Mouse (Mus musculus) lung, postnatal 10 days (tissue): ENCODE results near the gene Mrpl36.

Experiments
- DNase-seq: peaks from one replicate; pipeline ENCODE4 v3.0.0; 2021

The Mrpl36 gene

DNA sequence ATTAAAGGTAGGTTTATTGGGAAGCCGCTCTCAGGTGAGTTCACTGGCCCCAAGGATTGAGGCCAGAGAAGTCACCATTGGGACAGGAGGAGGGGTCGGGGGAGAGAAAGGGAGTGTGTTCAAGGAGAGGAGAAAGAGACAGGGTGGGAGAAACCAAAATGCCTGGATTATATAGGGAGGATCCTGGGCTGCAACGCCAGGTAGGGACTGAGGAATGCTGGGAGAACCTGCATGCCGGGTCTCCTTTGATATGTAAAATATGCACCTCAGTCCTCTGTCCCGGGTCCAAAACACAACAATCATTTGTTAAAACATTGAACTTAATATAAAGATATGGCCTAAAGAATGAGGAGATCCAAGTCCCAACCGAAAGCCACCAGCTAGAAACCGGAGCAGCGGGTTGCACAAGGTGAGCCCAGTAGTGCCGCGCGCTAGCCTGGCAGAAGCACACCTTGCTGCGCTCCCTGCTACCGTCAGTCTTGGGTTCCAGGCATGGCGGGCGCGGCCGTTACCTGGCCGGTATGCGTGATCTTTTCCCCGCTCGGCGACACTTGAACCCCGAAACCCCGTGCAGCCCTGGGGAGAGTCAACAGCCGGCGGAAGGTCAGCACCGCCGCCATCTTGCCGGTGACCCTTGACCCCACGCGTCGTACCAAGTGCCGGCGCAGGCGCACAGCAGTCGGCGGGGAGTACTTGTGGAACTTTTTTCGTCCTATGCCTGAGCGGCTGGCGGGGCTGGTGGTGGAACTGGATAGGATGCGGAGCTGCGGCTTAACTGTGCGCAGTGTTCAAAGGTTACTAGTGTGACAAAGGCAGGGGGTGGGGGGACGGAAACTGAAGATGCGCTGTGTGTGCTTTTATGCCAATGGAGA is at the start of gene Mrpl36, which contains the start of gene Ndufs6:
Gene Mrpl36, plus strand, starts transcription at position 687 of the 872 bp plus-strand sequence.
Gene Ndufs6, minus strand, starts transcription at position 716 of the 872 bp plus-strand sequence.
- peak; percentile 95 for DNase-seq

DNA sequence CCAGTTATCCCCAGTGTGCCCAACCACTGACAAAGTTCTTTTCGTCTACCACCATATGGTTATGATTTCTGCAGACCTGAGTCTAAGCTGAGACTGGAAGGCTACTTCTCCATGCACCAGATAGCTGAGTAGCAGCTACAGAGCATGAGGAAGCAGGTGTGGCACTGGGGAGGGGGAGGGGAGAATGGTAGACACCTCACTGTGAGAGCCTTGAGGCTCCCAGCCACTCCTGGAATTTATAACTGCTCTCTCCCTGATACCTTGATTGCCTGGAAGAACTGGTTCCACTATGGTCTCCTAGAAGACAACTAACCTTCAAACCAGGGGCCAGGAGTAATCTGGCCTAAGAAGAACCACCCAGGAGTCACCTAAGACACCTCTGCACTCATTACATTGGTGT is 49.1 kb upstream of the Mrpl36 start:
- DNase-seq, result no peak

DNA sequence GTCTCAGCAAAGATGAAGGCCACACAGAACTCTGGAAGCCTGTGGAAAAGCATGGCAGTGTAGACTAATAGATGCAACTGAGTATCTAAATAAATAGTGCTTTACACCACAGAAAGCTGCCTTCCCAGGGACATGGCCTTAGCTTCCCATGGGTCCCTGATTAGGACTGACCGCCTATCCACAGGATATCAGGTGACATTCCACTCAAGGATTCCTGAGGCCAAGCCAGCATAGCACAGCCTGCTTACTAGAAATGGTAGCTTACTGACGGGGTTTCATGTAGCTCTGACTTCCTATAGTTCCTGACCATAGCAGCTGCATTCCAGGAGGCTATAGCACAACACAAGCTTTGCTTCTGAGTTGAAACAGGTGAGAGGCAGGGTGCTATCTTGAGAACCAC is 45.9 kb upstream of the Mrpl36 start:
- DNase-seq, result no peak

DNA sequence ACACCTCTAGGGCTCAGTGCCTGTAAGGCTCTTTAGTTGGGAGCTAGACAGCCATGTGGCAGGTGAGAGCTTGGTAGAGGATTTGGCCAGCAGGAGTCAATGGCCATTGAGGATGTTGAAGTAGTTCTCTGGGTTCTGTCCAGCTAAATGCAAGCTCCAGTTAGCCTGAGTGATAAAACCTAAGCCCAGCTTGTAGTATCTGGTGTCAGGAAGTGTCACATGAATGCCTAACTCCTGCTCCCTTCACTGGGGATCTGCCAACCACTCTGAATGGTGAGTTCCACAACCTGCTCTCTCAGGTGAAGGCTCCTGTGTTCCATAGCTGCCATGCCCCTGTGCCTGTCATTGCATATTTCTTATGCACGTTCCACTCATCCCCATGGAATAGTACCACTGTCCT is 44.8 kb upstream of the Mrpl36 start:
- DNase-seq, result no peak

DNA sequence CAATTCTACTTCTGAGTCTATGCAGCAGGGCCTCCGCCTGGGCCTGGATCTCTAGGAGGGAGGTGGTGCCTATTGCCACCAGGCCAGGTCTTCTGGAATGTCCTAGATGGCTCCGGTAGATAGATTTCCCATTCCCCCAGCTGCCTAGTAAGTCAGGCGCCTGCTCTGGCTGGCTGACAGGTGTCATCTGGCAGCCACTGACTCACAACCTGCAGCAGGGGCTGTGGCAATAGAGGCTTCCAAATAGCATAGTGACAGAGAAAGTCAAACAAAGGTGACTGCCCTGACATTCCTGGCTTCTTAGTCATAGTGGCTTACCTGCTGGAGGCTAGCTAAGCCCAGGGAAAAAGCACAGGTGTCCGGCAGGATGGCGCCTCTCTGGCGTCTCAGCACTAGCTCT is 38.1 kb upstream of the Mrpl36 start:
- DNase-seq, result no peak

DNA sequence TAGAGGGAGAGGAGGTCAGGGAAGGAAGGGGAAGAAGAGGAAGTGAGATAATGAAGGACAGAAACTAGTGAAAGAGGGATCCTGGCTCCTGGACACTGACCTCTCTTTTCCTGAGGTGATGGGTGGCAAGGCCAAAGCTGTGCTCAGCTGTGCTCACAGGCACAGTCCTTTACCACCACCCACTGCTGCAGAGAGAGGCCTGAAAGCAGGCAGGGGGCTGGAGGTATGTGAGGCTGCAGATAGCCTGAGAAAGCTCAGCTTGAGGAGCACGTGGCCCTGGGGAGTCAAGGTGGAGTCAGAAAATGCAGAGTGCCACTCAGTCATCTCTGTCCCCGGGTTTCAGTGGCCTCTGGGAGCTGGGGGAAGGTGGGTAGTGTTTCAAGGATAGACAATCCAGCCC is 37.2 kb upstream of the Mrpl36 start:
- no peak for DNase-seq

DNA sequence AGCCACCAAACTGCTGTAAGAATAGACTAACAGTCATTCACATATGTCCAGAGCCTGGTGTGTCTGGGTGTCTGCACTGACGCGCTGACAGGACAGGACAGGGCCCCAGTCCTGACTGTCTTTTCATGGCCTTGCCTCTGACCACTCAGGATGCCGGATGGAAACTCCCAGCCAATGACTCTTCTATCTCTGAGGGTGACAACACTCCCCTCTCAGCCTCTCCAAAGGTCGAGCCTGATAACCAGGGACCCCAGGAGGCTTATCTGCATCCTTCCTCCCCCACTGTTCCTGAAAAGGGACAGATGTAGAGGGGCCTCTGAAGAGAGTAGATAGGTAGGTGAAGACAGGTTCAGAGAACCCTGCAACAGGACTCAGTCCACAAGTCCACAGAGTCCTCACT is 29.6 kb upstream of the Mrpl36 start:
- DNase-seq, result no peak

DNA sequence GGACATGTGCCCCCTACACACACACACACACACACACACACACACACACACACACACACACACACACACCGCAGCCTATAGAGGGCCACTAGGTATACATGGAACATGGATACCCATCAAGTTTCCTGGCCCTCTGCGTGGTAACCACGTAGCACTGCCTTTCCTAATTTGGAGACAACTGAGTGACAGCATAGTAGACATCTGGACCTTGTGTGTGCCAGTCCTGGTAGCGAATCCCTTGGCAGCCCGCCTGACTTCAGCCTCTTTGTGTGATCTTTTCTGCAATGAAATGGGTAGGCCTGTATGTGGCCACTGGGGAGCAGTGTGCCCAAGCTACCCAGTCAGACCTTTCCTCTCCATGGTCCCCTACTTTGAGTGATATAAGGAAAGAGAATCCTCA is 29.0 kb upstream of the Mrpl36 start:
- DNase-seq, result no peak

DNA sequence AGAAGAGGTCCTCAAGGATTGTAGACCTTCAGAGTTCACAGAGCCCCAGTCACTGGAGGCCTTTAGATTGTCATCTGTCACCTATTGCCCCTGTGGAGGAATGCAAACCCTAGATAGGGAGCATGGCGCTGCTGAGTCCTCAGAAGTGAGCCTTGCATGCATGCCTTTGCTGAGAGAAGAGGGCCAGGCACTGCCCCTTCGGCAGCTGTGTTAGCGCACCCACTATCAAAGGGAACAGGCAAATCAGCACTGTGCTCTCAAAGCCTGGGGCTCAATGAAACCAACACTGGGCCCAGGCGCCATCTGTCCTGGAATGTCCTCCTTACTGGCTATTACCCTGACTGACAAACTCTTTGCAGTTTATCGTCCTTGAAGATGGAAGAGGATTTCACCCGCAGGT is 23.6 kb upstream of the Mrpl36 start:
- no peak for DNase-seq

DNA sequence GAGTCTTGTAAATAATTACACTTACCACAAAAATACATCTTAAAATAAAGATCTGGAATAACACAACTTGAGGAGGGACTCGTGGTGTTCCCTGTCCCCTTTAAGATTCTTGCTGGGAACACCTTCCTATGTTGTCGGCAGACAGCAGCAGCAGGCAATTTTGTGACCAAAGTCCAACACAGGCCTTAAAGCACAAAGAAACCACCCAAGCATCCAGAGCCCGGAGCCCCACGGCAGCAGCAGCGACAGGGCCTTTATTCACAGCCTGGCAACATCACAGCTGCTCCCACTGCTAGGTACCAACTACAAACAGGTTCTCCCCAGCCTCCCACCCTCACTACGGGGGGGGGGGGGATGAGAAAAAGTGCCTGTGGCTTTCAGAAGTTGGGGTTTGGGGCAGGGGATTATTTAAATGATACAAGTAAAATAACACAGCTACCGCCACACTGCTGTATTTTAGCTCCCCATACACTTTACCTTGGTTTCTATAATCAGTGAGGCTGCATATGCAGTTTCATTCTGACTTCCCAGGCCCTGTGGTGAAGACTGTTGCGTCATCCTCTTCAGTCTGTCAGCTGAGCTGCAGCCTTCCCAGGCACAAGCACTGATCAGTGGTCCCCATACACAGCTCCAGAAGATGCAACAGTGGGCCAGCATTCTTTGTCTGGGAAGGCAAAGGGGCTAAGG is 22.8 kb upstream of the Mrpl36 start:
- no peak for DNase-seq

DNA sequence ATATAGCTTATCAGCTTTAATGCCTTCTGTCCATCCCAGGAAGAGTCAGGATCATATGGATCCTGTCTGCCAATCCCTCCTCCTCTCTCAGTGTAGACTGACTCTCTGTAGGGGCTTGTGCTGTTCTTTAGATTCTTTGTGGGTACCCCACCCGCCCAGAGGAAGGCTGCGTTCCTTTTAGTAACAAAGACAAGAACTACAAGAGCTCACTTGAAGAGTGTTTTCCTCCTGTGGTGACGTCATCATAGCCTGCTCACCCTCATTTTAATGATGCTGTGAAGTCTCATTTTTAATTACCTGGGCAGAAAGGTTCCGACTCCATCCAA is 22.3 kb upstream of the Mrpl36 start:
- DNase-seq, result no peak

DNA sequence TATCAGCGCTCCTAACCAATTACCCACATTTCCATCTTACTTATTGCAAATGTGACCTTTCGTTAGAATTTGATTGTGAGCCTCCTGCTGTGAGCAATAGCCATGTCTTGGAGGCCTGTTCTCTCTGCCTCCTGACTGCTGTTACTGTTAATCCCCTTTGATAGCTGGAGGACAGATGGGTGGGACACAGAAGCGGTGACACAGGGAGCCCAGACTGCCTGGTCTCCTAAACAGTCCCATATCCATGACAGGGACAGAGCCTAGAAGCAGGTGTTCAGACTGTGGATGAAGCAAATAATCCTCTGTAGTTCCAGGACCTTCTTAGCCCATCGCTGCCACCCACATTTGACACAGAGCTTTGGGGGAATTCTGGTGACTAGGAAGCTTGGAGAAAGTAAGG is 21.9 kb upstream of the Mrpl36 start:
- DNase-seq, result no peak

DNA sequence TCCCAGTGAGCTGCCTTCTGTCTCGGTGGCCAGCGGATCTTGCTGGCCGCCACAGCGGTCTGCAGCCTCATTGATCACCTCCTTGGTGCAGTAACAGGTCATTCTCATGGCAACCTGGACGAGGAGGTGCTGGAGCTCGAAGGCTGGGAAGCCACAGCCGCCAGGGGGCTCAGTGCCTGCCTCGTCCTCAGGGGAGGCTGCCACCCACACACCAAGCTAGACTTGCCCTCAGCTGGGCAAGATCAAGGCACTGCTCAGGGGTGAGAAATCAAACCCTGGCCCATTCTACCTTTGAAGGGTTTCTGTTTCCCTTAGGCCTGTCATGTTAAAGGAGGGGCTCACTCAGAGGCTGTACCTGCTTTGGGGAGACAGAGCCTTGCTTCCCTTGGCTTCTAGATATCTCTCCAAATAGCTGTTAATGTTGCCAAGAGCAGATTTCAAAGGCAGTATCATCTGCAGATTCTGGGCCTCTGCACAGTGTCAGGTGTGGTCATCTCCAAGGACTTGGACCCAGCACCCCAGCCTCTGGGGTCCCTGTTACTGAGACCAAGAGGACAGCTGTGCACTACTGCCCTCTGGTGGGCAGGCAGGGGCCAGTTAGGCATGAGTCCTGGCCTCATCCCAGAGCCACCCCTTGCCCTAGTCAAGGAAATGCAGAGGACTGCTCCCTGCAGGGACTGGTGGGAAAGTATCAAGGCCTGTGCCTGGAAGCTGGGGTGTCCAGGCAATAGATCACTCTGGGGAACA is 18.0 kb upstream of the Mrpl36 start:
- peak; percentile 53 for DNase-seq

DNA sequence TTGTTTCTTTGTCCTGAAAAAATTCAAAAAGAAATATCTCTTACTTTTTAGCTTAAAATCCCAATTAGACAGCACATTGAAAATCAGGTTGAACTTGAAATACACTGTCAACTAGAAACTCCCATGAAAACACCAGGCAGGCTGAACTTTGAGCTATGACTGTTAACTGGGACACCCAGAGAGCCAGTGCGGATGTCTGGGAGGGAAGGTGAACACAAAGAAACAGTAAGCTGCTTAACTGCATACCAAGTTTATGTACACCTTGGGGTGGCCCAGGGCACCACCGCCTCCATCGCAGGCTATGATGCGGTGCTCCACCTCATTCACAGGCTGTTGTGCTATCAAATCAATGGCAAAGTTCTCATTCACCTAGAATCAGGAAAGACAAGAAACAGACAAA is 8.3 kb upstream of the Mrpl36 start:
- DNase-seq, result no peak

DNA sequence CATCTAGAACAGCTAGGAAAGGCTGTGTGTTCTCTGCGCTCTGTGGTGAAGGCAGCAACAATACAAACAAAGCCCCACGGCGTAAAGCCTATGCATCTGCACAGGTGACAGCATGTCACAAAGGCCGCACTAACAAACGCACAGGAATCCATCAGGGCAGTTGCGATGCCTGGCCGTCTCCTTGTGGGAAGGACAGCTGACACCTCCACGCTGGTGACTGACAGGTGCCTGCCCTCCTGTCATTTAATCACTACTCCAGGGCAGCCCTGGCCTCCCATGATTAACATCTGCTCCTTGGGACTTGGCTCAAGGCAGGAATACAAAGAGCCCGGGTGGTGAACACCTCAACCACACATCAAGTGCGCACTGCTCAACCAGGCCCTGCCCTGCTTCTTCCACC is 5.7 kb upstream of the Mrpl36 start:
- DNase-seq, result no peak

DNA sequence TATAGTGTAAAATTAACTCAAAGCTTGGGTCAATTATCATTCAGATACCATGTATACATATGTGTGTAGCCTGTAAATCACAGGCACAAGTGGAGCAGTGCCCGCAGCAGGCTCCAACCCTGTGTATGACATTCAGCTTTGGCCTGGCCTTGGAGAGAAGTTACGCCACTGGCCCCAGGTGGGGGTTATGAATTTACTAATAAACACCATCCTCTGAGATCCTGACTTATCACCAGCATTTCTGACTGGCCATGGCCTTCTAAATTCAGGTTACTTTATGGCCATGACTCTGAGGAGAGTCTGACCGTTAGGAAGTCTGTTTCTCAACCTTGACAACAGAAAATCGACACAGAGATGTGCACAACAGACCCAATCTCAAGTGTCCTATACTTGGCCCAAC is 4.9 kb upstream of the Mrpl36 start:
- no peak for DNase-seq

DNA sequence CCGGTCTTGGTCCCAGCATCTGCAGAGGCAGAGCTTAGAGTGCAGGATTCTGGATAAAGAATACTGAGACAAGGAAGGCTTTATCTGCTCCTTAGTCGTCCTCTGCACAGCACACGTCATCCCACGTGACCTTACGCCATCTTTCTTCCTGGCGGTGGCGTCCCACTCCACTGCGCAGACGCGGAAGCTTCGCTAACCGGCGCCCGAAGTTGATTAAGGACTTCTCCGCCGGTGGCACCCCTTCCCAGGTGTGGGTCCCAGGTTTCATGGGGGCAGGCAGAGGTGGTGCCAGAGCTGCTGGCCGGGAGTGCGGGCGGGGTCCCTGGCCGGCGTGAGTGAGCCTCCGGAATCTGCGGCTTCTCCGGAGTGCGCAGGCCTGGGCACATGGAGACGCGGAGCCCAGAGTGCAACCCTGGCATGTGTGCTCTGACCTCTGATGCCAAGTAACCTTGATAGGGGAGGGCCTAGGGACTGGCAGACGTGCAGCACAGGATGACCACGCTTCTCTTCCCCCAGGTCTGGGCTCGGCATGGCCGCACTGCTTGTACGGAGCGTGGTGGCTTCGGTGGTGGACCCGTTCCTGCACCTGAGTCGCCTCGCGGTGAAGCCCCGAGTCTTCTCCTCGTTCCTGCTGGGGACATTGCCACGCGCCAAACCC is 2.7 kb downstream of the Mrpl36 start:
- DNase-seq, result peak; percentile 92

DNA sequence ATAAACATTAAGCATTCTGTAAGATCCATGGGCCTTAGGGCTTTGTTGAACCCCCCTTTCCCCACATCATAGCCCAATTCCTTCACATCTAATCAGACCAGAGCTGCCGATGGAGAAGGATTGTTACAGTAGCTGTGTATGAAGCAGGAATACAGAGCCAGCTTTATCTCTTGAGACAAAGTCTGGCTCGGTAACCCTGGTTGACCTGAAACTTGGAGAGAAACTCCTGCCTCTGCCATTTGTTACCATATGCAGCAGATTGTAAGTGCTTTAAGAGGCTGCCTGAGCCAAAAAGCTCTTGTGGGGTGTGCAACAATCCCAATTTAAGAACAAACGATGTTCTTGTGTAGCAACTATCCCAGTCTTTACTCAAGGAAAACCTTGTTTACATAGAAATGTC is 3.4 kb downstream of the Mrpl36 start:
- no peak for DNase-seq

DNA sequence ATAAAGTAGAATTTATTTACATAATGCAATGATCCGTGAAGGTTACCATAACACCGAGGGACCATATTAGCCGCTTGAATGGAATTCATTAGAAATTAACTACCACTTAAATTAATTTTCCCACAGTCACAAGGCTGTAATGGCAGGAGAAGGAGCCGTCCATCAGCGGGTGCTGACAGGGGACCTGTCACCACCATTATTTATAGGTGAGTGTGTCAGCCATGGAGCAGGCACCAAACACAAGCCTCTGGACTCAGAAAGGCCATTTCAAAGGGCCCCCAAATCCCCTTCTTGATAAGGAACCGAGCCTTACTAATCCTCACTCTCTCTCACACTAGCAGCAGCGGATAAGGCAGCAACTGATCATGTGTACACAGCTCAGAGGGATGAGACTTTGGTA is 8.4 kb downstream of the Mrpl36 start:
- no peak for DNase-seq

DNA sequence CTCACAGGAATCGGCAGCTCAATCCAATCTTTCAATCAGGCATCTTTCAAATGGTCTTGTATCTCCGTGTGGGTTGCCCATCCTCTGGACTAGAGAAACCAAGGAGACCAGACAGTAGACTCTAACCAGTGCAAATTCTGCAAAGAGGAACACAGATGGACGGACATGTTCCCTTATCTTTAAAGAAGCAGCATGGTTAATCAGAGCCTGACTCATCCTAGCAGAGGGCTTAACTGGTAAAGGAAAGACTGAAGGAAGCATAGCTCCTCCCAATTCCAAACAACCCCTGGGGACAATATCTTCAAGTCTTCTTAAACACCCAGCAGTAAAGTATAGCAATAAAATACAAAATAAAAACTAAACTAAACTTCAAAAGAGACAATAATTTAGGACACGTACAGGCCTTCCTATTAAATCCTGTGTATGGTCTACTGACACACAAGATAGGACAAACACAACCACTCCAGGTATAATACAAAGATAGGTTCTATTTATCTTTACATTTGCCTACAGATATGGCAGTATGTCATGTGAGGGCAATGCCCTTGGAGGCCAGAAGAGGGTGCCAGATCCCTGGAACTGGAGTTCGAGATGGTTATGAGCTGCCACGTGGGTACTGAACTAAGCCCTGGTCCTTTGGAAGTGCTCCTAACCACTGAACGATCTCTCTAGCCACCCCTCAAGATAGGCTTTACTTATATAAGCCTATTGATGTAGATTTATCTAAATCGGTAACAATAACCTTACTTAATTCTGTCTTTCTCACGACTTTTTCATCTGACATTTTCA is 17.0 kb downstream of the Mrpl36 start:
- DNase-seq, result no peak

DNA sequence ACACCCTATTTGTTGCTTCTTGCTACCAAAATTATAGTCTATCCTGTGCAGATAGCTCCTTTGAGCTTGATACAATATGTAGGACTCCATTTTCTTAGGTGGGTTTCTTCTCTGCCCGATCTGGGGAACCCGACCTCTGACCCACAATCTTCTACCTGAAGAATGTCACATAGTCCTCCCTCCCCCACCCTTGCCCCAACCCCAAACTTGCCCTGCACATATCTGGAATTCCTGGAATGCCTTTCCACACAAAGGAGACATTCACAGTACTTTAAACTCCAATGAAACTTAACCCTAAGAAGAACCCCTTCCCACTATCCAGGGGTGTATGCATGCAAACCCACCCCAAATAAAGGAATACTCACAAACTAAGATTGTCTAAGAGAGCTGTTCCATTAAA is 17.8 kb downstream of the Mrpl36 start:
- no peak for DNase-seq

DNA sequence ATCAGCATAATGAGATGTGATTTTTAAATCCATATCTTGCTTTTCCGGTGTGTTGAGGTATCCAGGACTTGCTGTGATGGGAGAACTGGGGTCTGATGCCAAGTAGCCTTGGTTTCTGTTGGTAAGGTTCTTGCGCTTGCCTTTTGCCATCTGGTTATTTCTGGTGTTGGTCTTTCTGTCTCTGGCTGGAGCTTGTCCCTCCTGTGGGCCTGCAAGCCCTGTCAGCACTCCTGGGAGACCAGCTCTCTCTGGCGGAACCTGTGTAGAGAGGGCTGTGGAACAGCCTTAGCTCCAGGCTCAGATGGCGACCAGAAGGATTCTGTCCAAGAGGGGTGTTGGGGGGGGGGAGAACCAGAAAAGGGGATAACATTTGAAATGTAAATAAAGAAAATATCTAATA is 18.4 kb downstream of the Mrpl36 start:
- DNase-seq, result no peak

DNA sequence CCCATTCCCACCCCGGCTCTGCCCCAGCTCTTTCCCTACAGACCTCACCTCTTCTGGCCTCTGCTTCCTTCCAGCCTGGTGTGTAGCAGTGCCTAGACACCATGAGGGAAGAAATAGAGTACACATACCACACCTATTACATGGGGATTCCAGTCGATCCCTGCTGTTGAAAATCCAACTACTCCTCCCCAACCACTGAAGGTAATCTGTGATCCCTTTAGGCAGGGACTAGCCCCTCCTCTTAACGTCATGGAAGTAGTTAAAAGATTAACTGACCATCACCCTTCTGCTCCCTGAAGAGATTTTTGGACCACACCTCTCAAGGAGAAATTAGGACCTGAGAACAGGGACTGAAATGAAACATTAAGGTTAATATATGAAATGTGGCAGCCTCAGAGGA is 18.9 kb downstream of the Mrpl36 start:
- DNase-seq, result no peak
